Mouse (Mus musculus) kidney, postnatal 14 days (tissue): ENCODE data around the gene Lrrc2.

ENCODE experiments used
- DNase-seq: peaks from one replicate; pipeline ENCODE4 v3.0.0; 2022; ENCODE audit warnings: mixed read lengths

Gene Lrrc2

GRCm38 (mm10) chr9:110948813-110949310 is 2.5 kb upstream of the Lrrc2 start:
- DNase-seq = no peak

- no peak for DNase-seq
These were observed 1.2 kb upstream of the Lrrc2 start for GRCm38 (mm10) chr9:110950109-110950508.

GRCm38 (mm10) chr9:110951866-110952265 is 521 bp downstream of the Lrrc2 start:
- DNase-seq = no peak

GRCm38 (mm10) chr9:110952398-110952797 is 1.1 kb downstream of the Lrrc2 start:
- DNase-seq = no peak

GRCm38 (mm10) chr9:110952931-110953549 is 1.7 kb downstream of the Lrrc2 start:
- DNase-seq = no peak

GRCm38 (mm10) chr9:110953550-110954461 is 2.5 kb downstream of the Lrrc2 start:
- peak; percentile 73 for DNase-seq

DNA sequence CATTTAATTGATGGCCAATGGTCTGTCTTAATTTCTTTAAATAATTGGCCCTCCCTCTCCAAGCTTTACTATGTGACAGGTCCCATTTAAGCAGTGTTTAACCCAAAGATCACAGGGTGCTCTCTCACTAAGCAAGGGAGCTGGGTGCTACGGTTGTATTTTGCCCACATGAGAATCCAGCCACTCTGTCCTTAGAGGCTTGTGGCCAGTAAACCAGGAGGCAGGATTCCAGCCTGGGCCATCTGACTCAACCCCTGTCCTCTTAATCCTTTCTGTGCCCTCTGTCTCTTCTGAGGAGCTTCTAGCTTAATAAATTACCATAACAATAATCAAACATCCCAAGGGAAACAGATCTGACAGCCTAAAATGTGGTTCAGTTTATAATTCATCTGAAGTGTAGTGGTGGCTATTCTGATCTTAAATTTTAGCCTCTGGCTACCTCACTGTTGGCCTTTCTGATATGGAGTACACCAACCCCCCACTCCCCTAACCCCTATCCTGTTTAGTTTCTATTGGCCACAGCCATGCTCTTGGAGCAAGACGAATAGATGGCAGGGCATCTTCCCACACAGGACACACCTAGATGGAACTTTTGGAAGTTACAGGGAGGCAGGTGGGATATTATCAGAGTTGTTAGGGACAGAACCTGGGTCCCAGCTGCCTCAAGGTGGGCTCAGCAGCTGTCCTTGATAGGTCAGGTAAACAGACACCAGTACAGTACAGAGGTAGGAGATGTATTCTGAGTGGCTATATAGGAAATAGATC is 3.5 kb downstream of the Lrrc2 start:
- DNase-seq = no peak

GRCm38 (mm10) chr9:110955962-110956361 is 4.6 kb downstream of the Lrrc2 start:
- no peak for DNase-seq

- DNase-seq = no peak
These were observed 8.3 kb downstream of the Lrrc2 start for GRCm38 (mm10) chr9:110959669-110960068.

DNA sequence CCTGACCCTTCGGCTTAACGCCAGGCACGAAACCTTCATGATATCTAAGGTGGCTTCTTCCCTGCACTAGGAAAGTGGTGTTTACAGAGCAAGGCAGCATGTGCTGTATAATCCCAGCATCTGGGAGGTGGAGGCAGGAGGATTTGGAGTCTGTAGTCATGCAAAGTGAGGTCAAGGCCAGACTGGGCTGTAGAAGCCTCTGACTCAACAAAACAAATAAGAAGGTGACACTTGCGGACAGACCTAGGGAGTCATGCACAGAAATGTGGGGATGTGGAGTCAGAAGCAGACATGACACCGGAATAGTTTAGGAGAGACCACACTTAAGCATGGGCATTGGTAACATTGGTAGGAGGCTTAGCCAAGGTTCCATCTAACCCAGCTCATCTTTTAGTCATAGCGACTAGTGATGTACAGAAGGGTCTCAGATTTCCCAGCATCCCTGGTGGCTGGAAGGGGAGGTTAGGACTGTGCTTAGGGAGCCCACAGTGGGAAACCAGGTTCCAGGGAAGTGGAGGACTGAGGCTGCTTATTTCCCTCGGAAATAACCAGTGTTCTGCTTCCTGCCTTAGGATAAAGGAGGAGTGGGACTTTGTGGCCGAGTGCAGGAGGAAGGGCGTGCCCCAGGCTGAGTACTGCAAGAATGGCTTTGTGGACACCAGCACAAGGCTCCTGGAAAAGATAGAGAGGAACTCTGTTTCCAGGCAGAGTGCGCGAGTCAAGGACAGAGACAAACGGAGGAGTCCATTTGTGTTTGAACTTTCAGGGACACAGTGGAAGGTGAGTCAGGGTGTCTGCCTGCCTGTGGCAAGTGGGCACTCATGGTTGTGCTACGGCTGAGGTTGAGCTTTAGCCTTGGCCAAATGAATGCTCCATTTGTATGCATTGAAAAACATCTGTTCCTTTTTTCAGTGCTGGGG is 9.1 kb downstream of the Lrrc2 start:
- DNase-seq = no peak

- no peak for DNase-seq
These were observed 10.0 kb downstream of the Lrrc2 start for GRCm38 (mm10) chr9:110961386-110961785.

DNA sequence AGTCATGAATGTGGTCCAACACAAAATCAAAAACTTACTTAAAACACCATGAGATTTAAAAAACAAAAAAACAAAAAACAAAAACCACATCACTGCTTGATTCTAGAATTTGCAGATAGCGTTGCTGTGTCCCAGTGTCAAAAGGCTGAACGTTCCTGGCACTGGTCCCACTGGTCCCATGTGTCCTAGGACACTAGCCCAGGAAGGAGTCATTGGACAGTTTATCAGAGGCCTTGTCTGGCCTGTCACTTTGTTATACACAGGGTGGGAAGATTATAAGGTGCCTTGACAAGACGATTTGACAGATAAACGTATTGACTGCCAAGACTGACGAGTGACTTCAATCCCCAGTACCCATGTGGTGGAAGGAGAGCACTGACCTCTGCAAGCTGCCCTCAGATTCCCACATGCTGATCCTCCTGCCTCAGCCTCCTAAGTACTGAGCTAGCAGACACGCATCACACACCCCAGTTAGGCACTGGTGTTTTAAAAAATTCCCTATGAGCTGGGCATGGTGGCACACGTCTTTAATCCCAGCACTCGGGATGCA is 12.3 kb downstream of the Lrrc2 start:
- DNase-seq = no peak

- DNase-seq = no peak
These were observed 13.9 kb downstream of the Lrrc2 start for GRCm38 (mm10) chr9:110965062-110965909.

DNA sequence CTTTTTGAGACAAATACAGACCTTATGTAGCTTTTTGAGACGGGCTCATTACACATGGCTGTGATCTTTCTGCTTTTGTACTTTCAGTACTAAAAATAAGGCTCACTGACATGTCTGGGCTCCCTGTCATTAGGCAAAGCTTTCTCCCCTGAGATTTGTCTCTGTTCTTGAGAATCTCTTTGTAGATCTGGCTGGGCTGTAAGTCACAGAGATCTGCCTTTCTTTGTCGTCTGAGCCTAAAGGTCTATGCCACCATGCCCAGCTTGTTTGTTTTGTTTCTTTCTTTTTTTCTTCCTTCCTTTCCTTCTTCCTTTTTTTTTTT is 14.5 kb downstream of the Lrrc2 start:
- DNase-seq = no peak

DNA sequence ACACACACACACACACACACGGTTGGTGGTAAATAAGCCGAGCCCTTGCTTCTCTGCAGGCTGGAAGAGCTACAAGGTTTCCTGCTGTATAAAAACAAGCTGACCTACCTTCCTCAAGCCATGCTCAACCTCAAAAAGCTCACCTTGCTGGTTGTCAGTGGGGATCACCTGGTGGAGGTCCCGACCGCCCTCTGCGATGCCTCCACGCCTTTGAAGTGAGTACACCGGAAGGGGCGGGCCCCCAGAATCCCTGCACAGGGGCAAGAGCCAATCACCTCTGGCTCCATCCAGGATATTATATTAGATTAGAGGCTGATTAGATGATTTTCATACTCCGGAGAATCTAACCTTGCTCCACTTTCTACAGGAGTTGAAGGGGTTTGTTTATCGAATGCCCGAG is 28.1 kb downstream of the Lrrc2 start:
- no peak for DNase-seq

- DNase-seq = no peak
These were observed 31.0 kb downstream of the Lrrc2 start for GRCm38 (mm10) chr9:110982351-110982750.

- no peak for DNase-seq
These were observed 32.8 kb downstream of the Lrrc2 start for GRCm38 (mm10) chr9:110984096-110984495.

- no peak for DNase-seq
These were observed 34.2 kb downstream of the Lrrc2 start for GRCm38 (mm10) chr9:110985541-110985940.

- DNase-seq = no peak
These were observed 34.6 kb downstream of the Lrrc2 start for GRCm38 (mm10) chr9:110985951-110986350.

DNA sequence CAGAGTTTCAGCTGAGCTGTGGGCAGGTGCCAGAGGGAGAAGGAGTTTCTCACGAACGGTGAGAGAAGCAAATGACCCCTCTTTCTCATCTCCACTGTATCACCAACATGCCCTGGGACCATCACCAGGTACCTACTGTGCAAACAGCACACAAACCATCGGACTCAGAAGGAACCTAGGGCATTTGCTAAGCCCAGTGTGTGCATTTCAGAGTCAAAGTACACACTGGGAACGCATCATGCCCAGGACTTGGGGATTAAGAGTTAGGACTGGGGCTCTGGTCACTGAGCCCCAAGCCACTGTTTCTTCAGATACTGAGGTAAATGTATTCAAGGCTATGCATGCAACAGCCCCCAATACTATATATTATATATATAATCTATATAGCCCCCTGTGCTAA is 36.0 kb downstream of the Lrrc2 start:
- no peak for DNase-seq

DNA sequence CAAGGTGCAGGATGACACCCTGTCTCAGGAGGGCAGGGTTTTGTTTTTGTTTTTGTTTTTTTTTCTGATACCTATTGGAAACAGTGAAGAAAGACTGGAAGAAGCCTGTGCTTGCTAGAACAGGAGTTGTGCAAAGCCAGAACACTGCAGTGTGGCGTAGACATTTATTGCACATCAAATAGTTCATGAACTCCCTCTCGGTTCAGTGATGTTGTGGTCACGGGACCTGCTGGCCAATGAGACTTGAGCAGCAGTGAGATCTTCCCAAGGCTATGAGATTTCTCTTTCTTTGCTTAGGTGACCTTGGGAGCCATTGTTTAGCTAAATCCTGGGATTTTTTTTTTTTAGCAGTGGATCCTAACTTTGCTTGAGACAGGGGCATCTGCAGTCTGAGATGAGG is 36.7 kb downstream of the Lrrc2 start:
- no peak for DNase-seq
